Mouse (Mus musculus) heart, embryonic 14.5 days (tissue): ENCODE results near the gene Slit3. TPM values are rescaled to one million over a fixed set of nuclear protein-coding genes. Genes with fewer than 3 reads are reported as not detected.

Experiments used
- ATAC-seq: fragments of 200-750 bp; cut with Nextera tagmentation; 2 replicates; pipeline ENCODE4 v1.8.0; 2017; ENCODE audit warnings: low read depth, moderate TSS enrichment; ENCODE audit not compliant: insufficient number of reproducible peaks, insufficient read depth, low FRiP score
- H3K27ac ChIP-seq, 2 experiments: fragments of 200-500 bp in 1 of 2; fragments of 300-500 bp in 1 of 2; sonication (generic) in 1 of 2; replicated peaks in 1 of 2; 2 replicates each; pipeline ENCODE4 v1.5.1; 2012 to 2014; ENCODE audit warnings: low read depth in 2 of 2, low read length in 2 of 2, control low read depth in 1 of 2, mild to moderate bottlenecking in 1 of 2, mixed read lengths in 1 of 2; ENCODE audit not compliant: control insufficient read depth in 1 of 2, insufficient read depth in 1 of 2
- H3K27me3 ChIP-seq: fragments of 300-500 bp; sonication (generic); 2 replicates; pipeline ENCODE4 v1.6.1; 2014; ENCODE audit warnings: mild to moderate bottlenecking, low read length, control low read depth; ENCODE audit not compliant: control insufficient read depth, insufficient read depth
- H3K36me3 ChIP-seq: fragments of 300-500 bp; sonication (generic); 2 replicates; pipeline ENCODE4 v1.6.1; 2014; ENCODE audit warnings: mild to moderate bottlenecking, control low read depth, low read length, mixed read lengths; ENCODE audit not compliant: control insufficient read depth, insufficient read depth
- H3K4me1 ChIP-seq, 2 experiments: fragments of 200-500 bp in 1 of 2; fragments of 300-500 bp in 1 of 2; sonication (generic) in 1 of 2; 2 replicates each; pipeline ENCODE4 v1.6.1; 2012 to 2014; ENCODE audit warnings: low read length in 2 of 2, control low read depth in 1 of 2, mixed read lengths in 1 of 2; ENCODE audit not compliant: control insufficient read depth in 2 of 2, insufficient read depth in 2 of 2
- H3K4me2 ChIP-seq: fragments of 300-500 bp; sonication (generic); 2 replicates; pipeline ENCODE4 v1.6.1; 2014; ENCODE audit warnings: mild to moderate bottlenecking, low read length
- H3K4me3 ChIP-seq, 2 experiments: fragments of 200-500 bp in 1 of 2; fragments of 300-500 bp in 1 of 2; sonication (generic) in 1 of 2; 2 replicates each; pipeline ENCODE4 v1.5.1; 2012 to 2014; ENCODE audit warnings: low read length in 2 of 2, mild to moderate bottlenecking in 2 of 2, control low read depth in 1 of 2, low read depth in 1 of 2, moderate library complexity in 1 of 2; ENCODE audit not compliant: control insufficient read depth in 1 of 2, insufficient read depth in 1 of 2
- H3K9ac ChIP-seq: fragments of 300-500 bp; sonication (generic); 2 replicates; pipeline ENCODE4 v1.6.1; 2014; ENCODE audit warnings: mild to moderate bottlenecking, low read length
- H3K9me3 ChIP-seq: fragments of 300-500 bp; sonication (generic); 2 replicates; pipeline ENCODE4 v1.6.1; 2016; ENCODE audit warnings: low read length, control low read depth; ENCODE audit not compliant: control insufficient read depth
- WGBS: fragments of 180-500 bp; shearing (Covaris S2); extraction: QIAGEN DNeasy Blood & Tissue Kit; methylation state at CpG from one replicate; pipeline ENCODE4 v1.1.7; 2014; 5-methylcytosine and 5-hydroxymethylcytosine counted together
- polyA plus RNA-seq: library from polyadenylated mRNA; unstranded; fragments of >200 nt; fragmentation: Nextera tagmentation; extraction: Ambion mirVana; gene quantifications from 2 replicates; pipeline ENCODE4 v1.2.1, GENCODE M21; 2014

Slit3 gene
- polyA plus RNA-seq, 1 experiment from 2014 or later, result 25.7 TPM

GRCm38 (mm10) chr11:35703471-35703870, 582.4 kb downstream of the Slit3 start:
- Histone ChIP-seq H3K4me3 (no peak overlapping the region), H3K27ac (no peak overlapping the region), H3K9me3 (peaks cover 8% of the 10 kb centered on the region; the same call in 1 of the 2 replicates), H3K36me3 (no peaks in the 10 kb centered on the region; the same call in 1 of the 2 replicates), H3K4me2 (no peak overlapping the region), H3K4me1 (no peaks in the 10 kb centered on the region), H3K27me3 (no peaks in the 10 kb centered on the region), H3K9ac (no peak overlapping the region)
- 75% methylated on average over 4 of the region's 4 CpGs for WGBS
- no peak for ATAC-seq

GRCm38 (mm10) chr11:35704381-35704780, 583.4 kb downstream of the Slit3 start:
- H3K36me3 ChIP-seq, result no peaks in the 10 kb centered on the region; the same call in 1 of the 2 replicates
- WGBS, result 93% methylated on average over 13 of the region's 13 CpGs
- no peak overlapping the region for H3K9ac ChIP-seq
- no peak overlapping the region for H3K4me3 ChIP-seq
- H3K27ac ChIP-seq, result no peak overlapping the region
- no peaks in the 10 kb centered on the region for H3K4me1 ChIP-seq
- no peak overlapping the region for H3K4me2 ChIP-seq
- no peaks in the 10 kb centered on the region for H3K27me3 ChIP-seq
- peaks cover 8% of the 10 kb centered on the region; the same call in 1 of the 2 replicates for H3K9me3 ChIP-seq
- no peak for ATAC-seq

GRCm38 (mm10) chr11:35704927-35705326, 583.9 kb downstream of the Slit3 start:
- H3K9me3 ChIP-seq, result peaks cover 8% of the 10 kb centered on the region; the same call in 1 of the 2 replicates
- no peak overlapping the region for H3K4me3 ChIP-seq
- H3K36me3 ChIP-seq, result no peaks in the 10 kb centered on the region; the same call in 1 of the 2 replicates
- 83% methylated on average over 5 of the region's 5 CpGs for WGBS
- H3K27me3 ChIP-seq, result no peaks in the 10 kb centered on the region
- no peak overlapping the region for H3K9ac ChIP-seq
- no peaks in the 10 kb centered on the region for H3K4me1 ChIP-seq
- no peak overlapping the region for H3K27ac ChIP-seq
- no peak overlapping the region for H3K4me2 ChIP-seq
- ATAC-seq, result no peak

- Histone ChIP-seq H3K27ac (no peak overlapping the region), H3K36me3 (no peaks in the 10 kb centered on the region), H3K4me2 (no peak overlapping the region), H3K9ac (no peak overlapping the region), H3K9me3 (peaks cover 8% of the 10 kb centered on the region; the same call in 1 of the 2 replicates), H3K27me3 (no peaks in the 10 kb centered on the region), H3K4me3 (no peak overlapping the region), H3K4me1 (no peaks in the 10 kb centered on the region)
- no peak for ATAC-seq
- 93% methylated on average over 12 of the region's 12 CpGs for WGBS
Observed at GRCm38 (mm10) chr11:35707431-35707830, 586.4 kb downstream of the Slit3 start.

GRCm38 (mm10) chr11:35711314-35711713, 590.3 kb downstream of the Slit3 start:
- Histone ChIP-seq H3K9me3 (no peaks in the 10 kb centered on the region), H3K27me3 (no peaks in the 10 kb centered on the region), H3K4me2 (no peak overlapping the region), H3K36me3 (no peaks in the 10 kb centered on the region), H3K4me1 (no peaks in the 10 kb centered on the region), H3K9ac (no peak overlapping the region), H3K27ac (no peak overlapping the region), H3K4me3 (no peak overlapping the region)
- ATAC-seq, result no peak
- WGBS, result 76% methylated on average over 6 of the region's 6 CpGs

- 59% methylated on average over 1 of the region's 1 CpGs for WGBS
- Histone ChIP-seq H3K27ac (no peak overlapping the region), H3K9me3 (no peaks in the 10 kb centered on the region), H3K9ac (no peak overlapping the region), H3K4me1 (no peaks in the 10 kb centered on the region), H3K4me2 (no peak overlapping the region), H3K27me3 (no peaks in the 10 kb centered on the region), H3K4me3 (no peak overlapping the region), H3K36me3 (no peaks in the 10 kb centered on the region)
- ATAC-seq, result no peak
Observed at GRCm38 (mm10) chr11:35718881-35719280, 597.9 kb downstream of the Slit3 start.

GRCm38 (mm10) chr11:35723876-35724275, 602.9 kb downstream of the Slit3 start:
- WGBS, result 81% methylated on average over 5 of the region's 5 CpGs
- ATAC-seq, result no peak
- Histone ChIP-seq H3K4me2 (no peak overlapping the region), H3K9ac (no peak overlapping the region), H3K36me3 (no peaks in the 10 kb centered on the region), H3K4me1 (no peaks in the 10 kb centered on the region), H3K9me3 (0 out of 2 replicates have a peak, but pooled peaks cover 2% of the 10 kb centered on the region), H3K4me3 (no peak overlapping the region), H3K27ac (no peak overlapping the region), H3K27me3 (no peaks in the 10 kb centered on the region)

GRCm38 (mm10) chr11:35726341-35726846, 605.4 kb downstream of the Slit3 start:
- Histone ChIP-seq H3K4me2 (no peak overlapping the region), H3K9me3 (0 out of 2 replicates have a peak, but pooled peaks cover 2% of the 10 kb centered on the region), H3K9ac (no peak overlapping the region), H3K36me3 (no peaks in the 10 kb centered on the region), H3K27ac (no peak overlapping the region), H3K4me1 (no peaks in the 10 kb centered on the region), H3K4me3 (no peak overlapping the region), H3K27me3 (no peaks in the 10 kb centered on the region)
- ATAC-seq, result no peak
- 80% methylated on average over 8 of the region's 8 CpGs for WGBS
